Mouse (Mus musculus) neural tube, embryonic 15.5 days (tissue): ENCODE results near the gene Sh2d3c. TPM values are rescaled to one million over a fixed set of nuclear protein-coding genes. Genes with fewer than 3 reads are reported as not detected.

Experiments used
- ATAC-seq: fragments of 200-750 bp; cut with Nextera tagmentation; 2 replicates; pipeline ENCODE4 v1.8.0; 2017; ENCODE audit warnings: mild to moderate bottlenecking, moderate TSS enrichment, moderate library complexity; ENCODE audit not compliant: low FRiP score
- H3K27ac ChIP-seq: fragments of 300-500 bp; sonication (generic); replicated peaks from 2 replicates; pipeline ENCODE4 v1.5.1; 2015; ENCODE audit warnings: mild to moderate bottlenecking, inconsistent platforms
- H3K27me3 ChIP-seq: fragments of 300-500 bp; sonication (generic); replicated peaks from 2 replicates; pipeline ENCODE4 v1.6.1; 2015; ENCODE audit warnings: inconsistent platforms
- H3K36me3 ChIP-seq: fragments of 300-500 bp; sonication (generic); 2 replicates; pipeline ENCODE4 v1.6.1; 2015; ENCODE audit warnings: inconsistent platforms
- H3K4me1 ChIP-seq: fragments of 300-500 bp; sonication (generic); 2 replicates; pipeline ENCODE4 v1.6.1; 2015; ENCODE audit warnings: inconsistent platforms
- H3K4me2 ChIP-seq: fragments of 300-500 bp; sonication (generic); 2 replicates; pipeline ENCODE4 v1.6.1; 2015; ENCODE audit warnings: inconsistent platforms, mild to moderate bottlenecking, moderate library complexity
- H3K4me3 ChIP-seq: fragments of 300-500 bp; sonication (generic); replicated peaks from 2 replicates; pipeline ENCODE4 v1.5.1; 2015; ENCODE audit warnings: mild to moderate bottlenecking, inconsistent platforms
- H3K9ac ChIP-seq: fragments of 300-500 bp; sonication (generic); replicated peaks from 2 replicates; pipeline ENCODE4 v1.6.1; 2015; ENCODE audit warnings: mild to moderate bottlenecking, inconsistent platforms
- H3K9me3 ChIP-seq: fragments of 300-500 bp; sonication (generic); replicated peaks from 2 replicates; pipeline ENCODE4 v1.6.1; 2016; ENCODE audit warnings: inconsistent platforms
- WGBS: fragments of 180-500 bp; shearing (Covaris S2); methylation state at CpG from one replicate; pipeline ENCODE4 v1.1.7; 2015; ENCODE audit warnings: mixed read lengths; 5-methylcytosine and 5-hydroxymethylcytosine counted together
- polyA plus RNA-seq: library from polyadenylated mRNA; unstranded; fragments of >200 nt; fragmentation: Nextera tagmentation; extraction: Ambion mirVana; gene quantifications from 2 replicates; pipeline ENCODE4 v1.2.1, GENCODE M21; 2015

Sh2d3c gene
- 50.1 and 51.5 TPM in 2 replicates for polyA plus RNA-seq

DNA sequence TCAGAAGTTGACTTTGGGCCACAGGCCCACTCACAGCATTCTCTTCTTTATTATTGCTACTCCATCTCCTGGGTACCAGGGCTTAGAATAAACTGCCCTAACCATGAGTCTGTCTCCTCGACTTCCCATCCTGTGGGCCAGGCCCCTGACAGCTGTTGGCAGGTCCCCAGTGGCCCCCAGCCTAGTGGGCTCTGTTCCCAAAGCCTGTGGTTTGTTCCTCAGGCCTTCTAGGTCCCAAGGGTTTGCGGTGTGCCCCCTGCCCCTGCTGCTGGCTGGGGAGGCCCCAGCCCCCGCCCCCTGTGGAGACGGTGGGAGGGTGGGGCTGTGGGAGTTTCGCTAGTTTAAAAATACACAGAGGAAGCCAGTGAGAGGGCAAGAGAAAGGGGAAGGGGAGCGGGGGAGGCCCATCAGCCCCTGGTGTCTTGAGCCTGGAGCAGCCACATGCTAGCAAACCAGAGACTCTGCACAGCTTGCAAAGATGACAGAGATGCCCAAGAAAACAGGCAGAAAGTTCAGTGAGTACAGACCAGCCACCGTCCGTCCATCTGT, at the start of gene Sh2d3c:
TSS of gene Sh2d3c (plus strand) at position 375 of the 549 bp plus-strand sequence.
- Histone ChIP-seq H3K27me3 (no peaks in the 10 kb centered on the region), H3K9me3 (no peaks in the 10 kb centered on the region), H3K4me1 (0 out of 2 replicates have a peak, but pooled peaks cover 2% of the 10 kb centered on the region), H3K27ac (no peak within 1 kb of the TSS), H3K9ac (no peak within 1 kb of the TSS), H3K4me3 (no peak within 1 kb of the TSS), H3K36me3 (no peaks in the 10 kb centered on the region), H3K4me2 (peak within 1 kb of the TSS; percentile 6)
- ATAC-seq: no peak
- 51% methylated on average over 8 of the region's 8 CpGs for WGBS

DNA sequence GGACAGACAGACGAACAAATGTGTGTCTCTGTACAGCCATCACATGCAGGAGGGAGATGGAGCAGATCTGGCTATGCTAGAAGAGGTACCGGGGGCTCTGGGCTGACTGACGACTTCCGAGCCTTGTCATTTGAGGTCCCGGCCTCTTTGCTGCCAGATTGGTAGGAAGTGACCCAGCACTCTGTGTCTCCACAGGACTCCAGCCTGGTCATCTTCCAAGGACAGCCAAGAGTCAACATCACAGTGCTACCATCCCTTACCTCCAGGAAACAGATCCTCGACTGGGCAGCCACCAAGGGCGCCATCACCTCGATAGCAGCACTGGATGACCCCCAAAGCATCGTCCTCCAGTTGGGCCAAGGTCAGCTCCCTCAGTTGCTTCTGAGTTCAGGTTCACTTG, 49.7 kb upstream of the Sh2d3c start:
- Histone ChIP-seq H3K4me1 (peaks cover 3% of the 10 kb centered on the region; the same call in 1 of the 2 replicates), H3K4me2 (no peak overlapping the region), H3K4me3 (no peak overlapping the region), H3K27ac (no peak overlapping the region), H3K36me3 (no peaks in the 10 kb centered on the region), H3K9ac (no peak overlapping the region), H3K9me3 (no peaks in the 10 kb centered on the region), H3K27me3 (no peaks in the 10 kb centered on the region)
- 94% methylated on average over 9 of the region's 9 CpGs for WGBS
- ATAC-seq: no peak

DNA sequence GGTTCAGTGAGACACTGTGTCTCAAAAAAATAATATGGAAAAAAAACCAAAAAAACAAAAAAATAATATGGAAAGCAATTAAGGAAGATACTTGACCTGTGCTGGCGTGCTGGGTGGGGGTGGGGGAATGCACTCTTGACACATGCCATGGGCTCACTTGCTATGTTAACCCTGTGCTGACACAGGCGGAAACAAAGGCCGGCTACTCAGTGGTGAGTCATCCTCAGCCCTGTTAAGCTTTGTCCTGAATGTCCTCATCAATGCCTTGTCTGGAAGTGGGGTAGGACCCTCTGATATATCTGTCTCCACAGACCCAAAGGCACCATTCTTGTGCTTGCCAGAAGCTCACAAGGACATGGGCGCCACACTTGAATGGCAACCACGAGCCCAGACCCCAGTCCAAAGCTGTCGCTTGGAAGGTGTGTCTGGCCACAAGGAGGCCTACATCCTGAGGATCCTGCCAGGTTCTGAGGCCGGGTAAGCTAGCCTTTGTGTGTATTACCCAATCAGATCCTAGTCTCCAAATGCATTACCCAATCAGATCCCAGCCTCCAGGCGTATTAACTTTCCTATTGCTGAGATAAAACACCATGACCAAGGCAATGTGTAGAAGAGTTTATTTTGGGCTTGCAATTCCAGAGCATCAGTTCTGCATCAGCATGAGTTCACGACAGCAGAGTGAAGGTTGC, 48.8 kb upstream of the Sh2d3c start:
- Histone ChIP-seq H3K4me2 (no peak overlapping the region), H3K4me1 (peaks cover 2% of the 10 kb centered on the region; the same call in 1 of the 2 replicates), H3K36me3 (no peaks in the 10 kb centered on the region), H3K27ac (no peak overlapping the region), H3K4me3 (no peak overlapping the region), H3K9me3 (no peaks in the 10 kb centered on the region), H3K27me3 (no peaks in the 10 kb centered on the region), H3K9ac (no peak overlapping the region)
- no peak for ATAC-seq
- 72% methylated on average over 9 of the region's 9 CpGs for WGBS

DNA sequence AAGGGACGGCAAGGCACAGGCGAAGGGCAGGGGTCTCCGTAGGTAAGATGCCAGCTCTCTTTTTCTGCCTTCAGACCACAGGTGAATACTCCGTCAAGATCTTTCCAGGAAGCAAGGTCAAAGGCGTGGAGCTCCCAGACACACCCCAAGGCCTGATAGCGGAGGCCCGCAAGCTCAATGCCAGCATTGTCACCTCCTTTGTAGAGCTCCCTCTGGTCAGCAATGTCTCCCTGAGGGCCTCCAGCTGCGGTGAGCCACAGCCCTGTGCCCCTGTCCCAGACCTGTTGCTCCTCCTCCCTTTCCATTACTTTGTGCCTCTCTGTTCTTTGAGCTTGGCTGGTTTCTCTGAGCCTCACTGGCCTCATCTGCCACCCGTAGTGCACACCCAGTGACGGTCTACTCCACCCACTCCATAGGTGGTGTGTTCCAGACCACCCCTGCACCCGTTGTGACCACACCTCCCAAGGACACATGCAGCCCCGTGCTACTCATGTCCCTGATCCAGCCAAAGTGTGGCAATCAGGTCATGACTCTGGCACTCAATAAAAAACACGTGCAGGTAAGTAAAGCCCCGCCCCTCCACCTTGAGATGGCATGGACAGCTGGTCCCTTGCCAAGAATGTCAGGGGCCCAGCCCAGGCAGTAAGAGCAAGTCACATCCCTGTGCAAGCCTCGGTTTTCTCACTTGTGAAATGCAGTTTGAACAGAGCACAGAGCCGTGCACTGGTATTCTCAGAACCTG, 47.5 kb upstream of the Sh2d3c start:
- no peak overlapping the region for H3K27ac ChIP-seq
- no peaks in the 10 kb centered on the region for H3K36me3 ChIP-seq
- WGBS: 85% methylated on average over 16 of the region's 16 CpGs
- no peaks in the 10 kb centered on the region for H3K27me3 ChIP-seq
- no peaks in the 10 kb centered on the region; the same call in 1 of the 2 replicates for H3K4me1 ChIP-seq
- H3K9ac ChIP-seq: no peak overlapping the region
- H3K4me3 ChIP-seq: no peak overlapping the region
- H3K9me3 ChIP-seq: no peaks in the 10 kb centered on the region
- ATAC-seq: no peak
- H3K4me2 ChIP-seq: no peak overlapping the region

DNA sequence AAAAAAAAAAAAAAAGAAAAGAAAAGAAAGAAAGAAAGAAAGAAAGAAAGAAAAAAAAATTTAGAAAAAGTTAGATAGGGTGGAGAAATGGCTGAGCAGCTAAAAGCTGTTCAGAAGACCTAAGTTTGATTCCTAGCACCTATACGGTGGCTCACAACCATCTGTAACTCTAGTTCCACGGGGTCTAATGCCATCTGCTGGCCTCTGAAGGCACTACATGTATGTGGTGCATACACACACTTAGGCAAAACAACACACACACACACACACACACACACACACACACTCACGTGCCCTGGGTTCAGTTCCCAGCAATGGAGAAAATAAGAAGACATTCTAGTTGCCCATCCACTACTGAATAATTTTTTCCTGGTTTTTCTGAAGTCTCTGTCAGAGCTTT, 44.0 kb upstream of the Sh2d3c start:
- no peak overlapping the region for H3K4me3 ChIP-seq
- ATAC-seq: no peak
- no peak overlapping the region for H3K4me2 ChIP-seq
- no peaks in the 10 kb centered on the region for H3K9me3 ChIP-seq
- 92% methylated on average over 3 of the region's 3 CpGs for WGBS
- H3K4me1 ChIP-seq: peaks cover 6% of the 10 kb centered on the region; the same call in 1 of the 2 replicates
- no peak overlapping the region for H3K9ac ChIP-seq
- no peaks in the 10 kb centered on the region for H3K36me3 ChIP-seq
- H3K27ac ChIP-seq: no peak overlapping the region
- H3K27me3 ChIP-seq: no peaks in the 10 kb centered on the region

DNA sequence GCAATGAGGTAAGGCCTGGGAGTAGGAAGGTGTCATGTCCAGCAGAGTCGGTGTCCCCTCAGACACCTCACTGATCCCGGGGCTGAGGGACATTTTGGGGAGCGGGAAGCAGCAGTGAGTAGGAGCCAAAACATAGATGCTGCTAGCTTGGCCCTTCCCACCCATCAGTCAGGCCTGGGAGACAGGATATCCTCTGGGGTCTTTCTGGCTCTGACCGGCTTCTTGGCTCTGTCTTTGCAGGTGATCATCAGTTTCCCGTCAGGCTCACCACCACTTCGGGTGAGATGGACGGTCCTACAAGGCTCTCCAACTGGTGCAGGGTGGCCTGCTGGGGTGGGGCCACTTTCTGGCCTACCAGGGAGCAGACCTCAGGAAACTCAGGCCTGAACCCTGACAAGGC, 43.2 kb upstream of the Sh2d3c start:
- WGBS: 91% methylated on average over 7 of the region's 7 CpGs
- Histone ChIP-seq H3K4me2 (no peak overlapping the region), H3K9ac (no peak overlapping the region), H3K27me3 (no peaks in the 10 kb centered on the region), H3K36me3 (peaks cover 3% of the 10 kb centered on the region), H3K4me3 (no peak overlapping the region), H3K27ac (no peak overlapping the region), H3K9me3 (no peaks in the 10 kb centered on the region), H3K4me1 (peaks cover 6% of the 10 kb centered on the region; the same call in 1 of the 2 replicates)
- no peak for ATAC-seq

DNA sequence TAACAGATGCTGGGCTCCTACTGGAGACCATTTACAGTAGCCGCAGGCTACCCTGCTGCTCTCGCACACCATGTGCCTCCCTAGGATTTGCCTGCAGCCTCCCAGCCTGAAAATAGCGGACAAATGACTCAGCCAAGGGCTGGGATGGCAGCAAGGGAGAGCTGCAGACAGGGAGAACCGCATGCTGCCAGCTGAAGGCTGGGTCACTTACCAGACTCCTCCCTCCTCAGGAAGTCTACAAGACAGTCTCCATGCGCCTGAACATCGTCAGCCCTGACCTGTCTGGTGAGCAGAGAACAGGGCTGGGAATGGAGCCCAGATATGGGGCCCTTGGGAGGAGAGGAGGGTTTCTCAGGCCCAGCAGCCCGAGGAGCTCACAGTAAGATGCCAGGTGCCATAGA, 40.8 kb upstream of the Sh2d3c start:
- Histone ChIP-seq H3K9ac (no peak overlapping the region), H3K27me3 (no peaks in the 10 kb centered on the region), H3K4me1 (peaks cover 6% of the 10 kb centered on the region; the same call in 1 of the 2 replicates), H3K27ac (no peak overlapping the region; the same call in 1 of the 2 replicates), H3K9me3 (no peaks in the 10 kb centered on the region), H3K4me3 (no peak overlapping the region), H3K4me2 (no peak overlapping the region), H3K36me3 (peaks cover 27% of the 10 kb centered on the region)
- 54% methylated on average over 7 of the region's 7 CpGs for WGBS
- peak; percentile 36; the same call in 1 of the 2 replicates for ATAC-seq

DNA sequence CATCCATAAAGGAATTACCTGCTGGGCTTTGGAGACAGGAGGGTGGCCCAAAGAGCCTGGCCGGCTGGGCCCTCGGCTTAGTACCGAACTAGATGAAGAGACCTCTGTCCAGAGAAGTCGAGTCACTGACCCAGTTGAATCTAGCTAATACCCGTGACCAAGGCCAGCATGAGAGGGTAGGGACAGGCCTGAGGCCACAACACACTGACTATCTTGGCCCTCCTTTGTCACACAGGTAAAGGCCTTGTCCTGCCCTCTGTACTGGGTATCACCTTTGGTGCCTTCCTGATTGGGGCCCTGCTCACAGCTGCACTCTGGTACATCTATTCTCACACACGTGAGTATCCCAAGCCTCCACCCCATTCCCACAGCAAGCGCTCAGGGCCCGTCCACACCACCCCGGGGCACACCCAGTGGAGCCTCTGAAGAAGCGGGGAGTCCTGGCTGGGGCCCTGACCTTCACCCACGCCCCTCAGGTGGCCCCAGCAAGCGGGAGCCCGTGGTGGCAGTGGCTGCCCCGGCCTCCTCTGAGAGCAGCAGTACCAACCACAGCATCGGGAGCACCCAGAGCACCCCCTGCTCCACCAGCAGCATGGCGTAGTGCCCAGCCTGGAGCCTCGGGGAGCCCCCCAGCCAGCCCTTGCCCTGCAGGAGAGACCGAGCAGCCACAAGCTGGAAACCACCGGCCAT, 39.7 kb upstream of the Sh2d3c start:
- H3K36me3 ChIP-seq: peaks cover 33% of the 10 kb centered on the region
- no peak overlapping the region for H3K27ac ChIP-seq
- no peaks in the 10 kb centered on the region for H3K9me3 ChIP-seq
- no peak for ATAC-seq
- no peak overlapping the region for H3K4me3 ChIP-seq
- 90% methylated on average over 19 of the region's 19 CpGs for WGBS
- no peaks in the 10 kb centered on the region for H3K27me3 ChIP-seq
- H3K4me2 ChIP-seq: no peak overlapping the region
- peaks cover 6% of the 10 kb centered on the region; the same call in 1 of the 2 replicates for H3K4me1 ChIP-seq
- no peak overlapping the region for H3K9ac ChIP-seq

DNA sequence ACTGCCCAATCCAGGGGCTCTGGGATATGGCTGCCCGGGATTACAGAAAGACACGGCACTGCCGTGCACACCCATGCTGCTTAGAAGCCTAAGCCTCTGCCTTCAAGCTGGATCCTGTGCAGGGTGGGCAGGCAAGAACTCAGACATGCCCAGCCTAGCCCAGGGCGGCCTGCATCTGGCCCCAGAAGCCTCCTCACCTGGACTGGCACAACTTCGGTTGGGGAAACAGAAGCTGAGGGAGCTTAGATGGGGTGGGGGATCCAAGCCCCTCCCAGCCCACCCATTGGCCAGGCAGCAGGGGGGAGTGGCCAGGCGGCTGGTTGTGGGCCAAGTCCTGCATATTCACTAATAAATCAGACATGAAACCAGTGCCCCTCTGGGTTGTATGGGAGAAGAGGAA, 39.1 kb upstream of the Sh2d3c start:
- peaks cover 40% of the 10 kb centered on the region for H3K36me3 ChIP-seq
- H3K27me3 ChIP-seq: no peaks in the 10 kb centered on the region
- no peak overlapping the region for H3K4me2 ChIP-seq
- no peak overlapping the region for H3K27ac ChIP-seq
- 72% methylated on average over 6 of the region's 6 CpGs for WGBS
- ATAC-seq: no peak
- H3K4me3 ChIP-seq: no peak overlapping the region
- H3K9ac ChIP-seq: no peak overlapping the region
- H3K4me1 ChIP-seq: peaks cover 6% of the 10 kb centered on the region; the same call in 1 of the 2 replicates
- no peaks in the 10 kb centered on the region for H3K9me3 ChIP-seq

DNA sequence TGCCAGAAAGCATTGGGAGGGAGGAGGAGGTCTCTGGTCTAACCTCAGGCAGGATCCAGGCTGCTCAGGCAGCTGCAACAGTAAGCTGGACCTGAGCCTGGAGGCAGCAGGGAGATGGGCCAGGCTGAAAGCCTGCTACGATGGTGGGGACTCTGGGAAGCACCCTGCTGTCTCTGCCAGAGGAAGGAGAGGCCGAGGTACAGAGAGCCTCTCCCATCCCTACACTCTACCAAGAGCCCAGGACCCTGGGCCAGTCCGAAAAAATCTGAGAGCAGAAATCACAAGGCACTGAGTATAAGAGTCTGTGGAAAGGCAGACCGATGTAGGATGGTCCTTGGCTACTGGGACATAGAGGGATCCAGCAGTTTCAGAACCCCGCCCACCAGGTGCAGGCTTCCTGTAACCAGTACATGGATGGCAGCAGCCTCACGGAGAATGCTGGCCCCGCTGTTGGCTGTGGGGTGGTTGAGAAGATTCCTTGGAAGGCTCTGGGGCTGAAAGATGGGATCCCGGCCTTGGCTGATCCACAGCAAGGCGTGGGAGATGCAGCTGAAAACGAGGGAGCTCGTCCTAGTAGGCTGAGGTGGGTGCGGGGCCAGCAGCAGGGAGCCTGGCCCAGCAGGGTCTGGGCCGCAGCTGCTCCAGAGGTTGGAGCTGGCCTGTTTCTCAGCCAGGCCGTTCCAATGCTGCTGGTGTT, 38.0 kb upstream of the Sh2d3c start:
- Histone ChIP-seq H3K27me3 (no peaks in the 10 kb centered on the region), H3K4me1 (peaks cover 6% of the 10 kb centered on the region; the same call in 1 of the 2 replicates), H3K4me3 (no peak overlapping the region), H3K9me3 (no peaks in the 10 kb centered on the region), H3K4me2 (no peak overlapping the region), H3K27ac (no peak overlapping the region), H3K9ac (no peak overlapping the region), H3K36me3 (peaks cover 50% of the 10 kb centered on the region)
- no peak for ATAC-seq
- 81% methylated on average over 14 of the region's 14 CpGs for WGBS

DNA sequence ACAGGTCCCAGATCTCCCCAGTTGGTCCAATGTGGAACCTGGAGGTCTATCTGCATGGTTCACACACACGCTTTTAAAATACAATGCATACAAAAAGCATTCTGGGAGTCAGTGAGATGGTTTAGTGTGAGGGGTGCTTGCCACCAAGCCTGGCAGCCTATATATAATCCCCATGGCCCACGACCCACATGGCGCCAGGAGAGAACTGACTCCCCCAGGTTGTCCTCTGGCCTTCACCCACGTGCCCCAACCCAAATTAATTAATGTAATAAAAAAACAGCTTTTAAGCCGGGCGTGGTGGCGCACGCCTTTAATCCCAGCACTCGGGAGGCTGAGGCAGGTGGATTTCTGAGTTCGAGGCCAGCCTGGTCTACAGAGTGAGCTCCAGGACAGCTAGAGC, 37.2 kb upstream of the Sh2d3c start:
- H3K4me3 ChIP-seq: no peak overlapping the region
- no peak for ATAC-seq
- H3K9ac ChIP-seq: no peak overlapping the region
- H3K36me3 ChIP-seq: peaks cover 50% of the 10 kb centered on the region
- H3K9me3 ChIP-seq: no peaks in the 10 kb centered on the region
- H3K27me3 ChIP-seq: no peaks in the 10 kb centered on the region
- H3K4me1 ChIP-seq: peaks cover 6% of the 10 kb centered on the region; the same call in 1 of the 2 replicates
- no peak overlapping the region for H3K4me2 ChIP-seq
- no peak overlapping the region for H3K27ac ChIP-seq
- WGBS: 93% methylated on average over 10 of the region's 10 CpGs
